Mouse (Mus musculus): ENCODE measurements around the gene Notch1.

DNA sequence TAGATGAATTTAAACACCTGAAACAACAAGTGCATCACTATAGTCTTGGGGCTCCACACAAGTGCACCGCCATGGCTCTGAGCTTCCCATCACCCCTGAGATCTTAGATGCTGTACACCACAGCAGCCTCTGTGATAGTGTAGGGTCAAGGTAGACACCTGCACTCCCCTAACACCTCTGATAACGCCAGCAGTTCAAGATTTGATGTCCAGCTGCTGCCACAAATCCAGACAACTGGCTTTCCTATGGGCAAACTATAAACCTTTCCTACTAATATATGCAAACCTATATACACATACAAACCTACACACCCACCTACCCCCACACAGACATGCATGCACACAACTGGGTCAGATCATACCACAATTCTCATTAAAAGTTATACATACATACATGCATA, 91.9 kb downstream of the Notch1 start:
- TF ChIP-seq TCF12 (IDR thresholded peaks at IDR 0.05; ENCODE audit: insufficient read depth, poor library complexity, severe bottlenecking) (no peak), POLR2A (IDR thresholded peaks at IDR 0.05; ENCODE audit: insufficient read length, low read depth) (no peak)
